Mouse (Mus musculus): ENCODE results near the gene Hoxd8. TPM values are rescaled to one million over a fixed set of nuclear protein-coding genes. Genes with fewer than 3 reads are reported as not detected.

Gene Hoxd8
- total RNA-seq, 1 experiment = 1.2 TPM

GRCm38 (mm10) chr2:74683471-74683951, 20.9 kb upstream of the Hoxd8 start:
- no peak overlapping the region for H3K27ac ChIP-seq (ENCODE audit: insufficient read depth, low read depth, low read length, poor library complexity, severe bottlenecking)
- H3K9ac ChIP-seq (ENCODE audit: insufficient read depth, low read depth, low read length, poor library complexity, severe bottlenecking) = no peak overlapping the region
- TF ChIP-seq CHD2 (IDR thresholded peaks at IDR 0.05; ENCODE audit: low read depth, low read length) (no peak), MAFK (IDR thresholded peaks at IDR 0.05; ENCODE audit: insufficient read depth, low read depth, low read length) (no peak), ZNF384 (IDR thresholded peaks at IDR 0.05; ENCODE audit: low read depth, low read length) (no peak), HCFC1 (IDR thresholded peaks at IDR 0.05; ENCODE audit: borderline replicate concordance, insufficient read depth, low read length) (no peak), ZC3H11A (IDR thresholded peaks at IDR 0.05; ENCODE audit: borderline replicate concordance, low read depth, low read length) (no peak)
- no peaks in the 10 kb centered on the region for H3K9me3 ChIP-seq (ENCODE audit: control insufficient read depth, insufficient read depth, low read depth, low read length)
- H3K4me1 ChIP-seq (ENCODE audit: control insufficient read depth in 2 of 2, insufficient read depth in 2 of 2, low read length in 2 of 2, poor library complexity in 1 of 2) = peaks cover 0 to 8% of the 10 kb centered on the region in 2 experiments; a peak in 1 of 4 replicates
- in situ Hi-C loops (cut with MboI; ENCODE audit: low sequenced_read_pairs in 2 of 2, unreplicated experiment in 2 of 2) = loop anchor here (10.0 to 25.0 kb wide), 2 partner anchors 61 to 904 kb away; no protein-coding TSS in a partner anchor
- H3K4me3 ChIP-seq (ENCODE audit: insufficient read depth in 1 of 2, low read depth in 1 of 2, low read length in 2 of 2, poor library complexity in 1 of 2, severe bottlenecking in 1 of 2) = no peak overlapping the region
- DNase-seq (ENCODE audit: low read depth, low spot score) = no peak
- no peaks in the 10 kb centered on the region for H3K36me3 ChIP-seq (ENCODE audit: control insufficient read depth, insufficient read depth, low read length, poor library complexity, severe bottlenecking)

DNA sequence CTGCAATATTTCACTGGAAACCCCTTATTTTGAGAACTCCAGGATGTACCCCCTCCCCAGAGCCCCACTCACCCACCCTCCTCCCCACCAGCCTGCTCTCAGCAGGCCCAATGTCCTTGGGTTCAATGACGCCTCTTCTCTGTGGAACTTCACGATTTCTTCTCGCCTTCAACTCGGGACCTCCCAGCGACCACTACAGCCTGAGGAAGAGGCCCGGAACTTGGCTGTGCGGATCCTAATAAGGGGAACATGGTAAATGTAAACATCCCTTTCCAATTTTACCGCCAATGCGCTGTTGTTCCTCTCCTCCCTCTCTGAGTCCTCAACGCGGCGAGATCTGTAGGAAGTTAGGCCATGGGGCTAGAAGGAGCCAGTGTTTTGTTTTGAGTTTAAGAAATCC, 20.3 kb upstream of the Hoxd8 start:
- no peak overlapping the region for H3K27ac ChIP-seq (ENCODE audit: insufficient read depth, low read depth, low read length, poor library complexity, severe bottlenecking)
- H3K9ac ChIP-seq (ENCODE audit: insufficient read depth, low read depth, low read length, poor library complexity, severe bottlenecking) = no peak overlapping the region
- no peak for TF ChIP-seq HCFC1 (IDR thresholded peaks at IDR 0.05; ENCODE audit: borderline replicate concordance, insufficient read depth, low read length)
- TF ChIP-seq CHD2 (IDR thresholded peaks at IDR 0.05; ENCODE audit: low read depth, low read length) = no peak
- TF ChIP-seq MAFK (IDR thresholded peaks at IDR 0.05; ENCODE audit: insufficient read depth, low read depth, low read length) = no peak
- no peak for TF ChIP-seq ZNF384 (IDR thresholded peaks at IDR 0.05; ENCODE audit: low read depth, low read length)
- H3K4me3 ChIP-seq (ENCODE audit: insufficient read depth in 1 of 2, low read depth in 1 of 2, low read length in 2 of 2, poor library complexity in 1 of 2, severe bottlenecking in 1 of 2) = no peak overlapping the region
- in situ Hi-C loops (cut with MboI; ENCODE audit: low sequenced_read_pairs in 2 of 2, unreplicated experiment in 2 of 2) = loop anchor here (10.0 to 25.0 kb wide), 2 partner anchors 61 to 903 kb away; no protein-coding TSS in a partner anchor
- H3K36me3 ChIP-seq (ENCODE audit: control insufficient read depth, insufficient read depth, low read length, poor library complexity, severe bottlenecking) = no peaks in the 10 kb centered on the region
- no peaks in the 10 kb centered on the region for H3K9me3 ChIP-seq (ENCODE audit: control insufficient read depth, insufficient read depth, low read depth, low read length)
- DNase-seq (ENCODE audit: low read depth, low spot score) = no peak
- peaks cover 0 to 8% of the 10 kb centered on the region in 2 experiments; a peak in 1 of 4 replicates for H3K4me1 ChIP-seq (ENCODE audit: control insufficient read depth in 2 of 2, insufficient read depth in 2 of 2, low read length in 2 of 2, poor library complexity in 1 of 2)

GRCm38 (mm10) chr2:74685059-74685603, 19.3 kb upstream of the Hoxd8 start:
- Histone ChIP-seq H3K27ac (ENCODE audit: insufficient read depth, low read depth, low read length, poor library complexity, severe bottlenecking) (no peak overlapping the region), H3K4me1 (ENCODE audit: control insufficient read depth in 2 of 2, insufficient read depth in 2 of 2, low read length in 2 of 2, poor library complexity in 1 of 2) (peaks cover 0 to 5% of the 10 kb centered on the region in 2 experiments; a peak in 1 of 4 replicates), H3K36me3 (ENCODE audit: control insufficient read depth, insufficient read depth, low read length, poor library complexity, severe bottlenecking) (no peaks in the 10 kb centered on the region), H3K9ac (ENCODE audit: insufficient read depth, low read depth, low read length, poor library complexity, severe bottlenecking) (no peak overlapping the region), H3K4me3 (ENCODE audit: insufficient read depth in 1 of 2, low read depth in 1 of 2, low read length in 2 of 2, poor library complexity in 1 of 2, severe bottlenecking in 1 of 2) (no peak overlapping the region), H3K9me3 (ENCODE audit: control insufficient read depth, insufficient read depth, low read depth, low read length) (no peaks in the 10 kb centered on the region)
- no peak for DNase-seq (ENCODE audit: low read depth, low spot score)
- no peak for TF ChIP-seq MAFK (IDR thresholded peaks at IDR 0.05; ENCODE audit: insufficient read depth, low read depth, low read length)
- no peak for TF ChIP-seq ZNF384 (IDR thresholded peaks at IDR 0.05; ENCODE audit: low read depth, low read length)
- TF ChIP-seq ZC3H11A (IDR thresholded peaks at IDR 0.05; ENCODE audit: borderline replicate concordance, low read depth, low read length) = no peak
- no peak for TF ChIP-seq HCFC1 (IDR thresholded peaks at IDR 0.05; ENCODE audit: borderline replicate concordance, insufficient read depth, low read length)
- TF ChIP-seq CHD2 (IDR thresholded peaks at IDR 0.05; ENCODE audit: low read depth, low read length) = no peak
- in situ Hi-C loops (cut with MboI; ENCODE audit: low sequenced_read_pairs in 2 of 2, unreplicated experiment in 2 of 2) = loop anchor here (10.0 to 25.0 kb wide), 2 partner anchors 60 to 902 kb away; no protein-coding TSS in a partner anchor

DNA sequence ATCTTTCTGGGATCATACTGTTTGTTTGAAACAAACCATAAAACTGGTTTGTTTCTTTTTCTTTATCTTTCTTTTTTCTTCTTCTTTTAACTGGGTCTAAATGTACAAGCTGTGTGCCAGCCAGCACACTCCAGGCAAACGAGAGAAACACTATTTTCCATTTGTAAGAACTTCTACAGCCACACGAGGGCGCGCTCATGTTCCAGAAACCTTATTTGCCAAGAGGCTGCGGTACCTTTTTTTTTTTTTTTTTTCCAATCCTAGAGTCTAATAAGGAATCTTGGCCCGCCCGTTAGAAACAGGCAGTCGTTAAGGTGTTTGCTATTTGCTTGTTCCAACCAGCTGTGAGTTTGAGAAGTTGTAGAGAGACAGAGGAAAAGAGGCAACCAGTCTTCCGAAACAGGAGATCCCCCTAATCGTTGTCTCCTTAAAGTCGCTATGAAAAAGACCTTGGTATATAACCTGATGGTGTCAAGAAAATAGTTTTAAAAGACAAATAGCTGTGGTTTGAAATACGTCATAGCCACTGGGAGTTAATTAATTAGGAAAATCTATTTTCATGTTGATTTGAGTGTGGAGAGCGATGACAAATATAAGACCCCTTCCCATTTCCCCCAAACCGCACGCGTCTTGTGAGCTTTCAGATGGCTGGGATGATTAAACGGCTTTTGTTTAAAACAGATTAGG, 18.0 kb upstream of the Hoxd8 start:
- no peak for DNase-seq (ENCODE audit: low read depth, low spot score)
- H3K9ac ChIP-seq (ENCODE audit: insufficient read depth, low read depth, low read length, poor library complexity, severe bottlenecking) = no peak overlapping the region
- no peaks in the 10 kb centered on the region for H3K36me3 ChIP-seq (ENCODE audit: control insufficient read depth, insufficient read depth, low read length, poor library complexity, severe bottlenecking)
- in situ Hi-C loops (cut with MboI; ENCODE audit: low sequenced_read_pairs in 2 of 2, unreplicated experiment in 2 of 2) = loop anchor here (10.0 to 25.0 kb wide), 2 partner anchors 58 to 901 kb away; no protein-coding TSS in a partner anchor
- no peak overlapping the region for H3K4me3 ChIP-seq (ENCODE audit: insufficient read depth in 1 of 2, low read depth in 1 of 2, low read length in 2 of 2, poor library complexity in 1 of 2, severe bottlenecking in 1 of 2)
- no peak overlapping the region for H3K27ac ChIP-seq (ENCODE audit: insufficient read depth, low read depth, low read length, poor library complexity, severe bottlenecking)
- peaks cover 0 to 3% of the 10 kb centered on the region in 2 experiments; a peak in 1 of 4 replicates for H3K4me1 ChIP-seq (ENCODE audit: control insufficient read depth in 2 of 2, insufficient read depth in 2 of 2, low read length in 2 of 2, poor library complexity in 1 of 2)
- TF ChIP-seq HCFC1 (IDR thresholded peaks at IDR 0.05; ENCODE audit: borderline replicate concordance, insufficient read depth, low read length) = no peak
- 0 out of 2 replicates have a peak, but pooled peaks have one; percentile 19 for TF ChIP-seq CHD2 (IDR thresholded peaks at IDR 0.05; ENCODE audit: low read depth, low read length)
- TF ChIP-seq ZC3H11A (IDR thresholded peaks at IDR 0.05; ENCODE audit: borderline replicate concordance, low read depth, low read length) = no peak
- TF ChIP-seq MAFK (IDR thresholded peaks at IDR 0.05; ENCODE audit: insufficient read depth, low read depth, low read length) = no peak
- TF ChIP-seq ZNF384 (IDR thresholded peaks at IDR 0.05; ENCODE audit: low read depth, low read length) = peak; percentile 98
- no peaks in the 10 kb centered on the region for H3K9me3 ChIP-seq (ENCODE audit: control insufficient read depth, insufficient read depth, low read depth, low read length)

Data from ES-E14 (cell line).